Mouse (Mus musculus) CH12.LX (cell line): ENCODE measurements around the gene Peli1. TPM values are rescaled to one million over a fixed set of nuclear protein-coding genes. Genes with fewer than 3 reads are reported as not detected.
"Not testable (repeated sequence)": the region's sequence is repeated elsewhere in the genome, so short reads cannot be mapped to it uniquely, and the experiment has no call there.

Source experiments
- DNase-seq: peaks from one replicate; pipeline ENCODE4 v3.0.0-alpha.2; 2013; ENCODE audit errors: extremely low read depth
- H3K27ac ChIP-seq: 2 replicates; pipeline ENCODE4 v1.5.1; 2012; ENCODE audit warnings: low read depth, mild to moderate bottlenecking, control low read depth, moderate library complexity; ENCODE audit not compliant: insufficient read depth
- H3K27me3 ChIP-seq: replicated peaks from 2 replicates; pipeline ENCODE3; 2012; ENCODE audit warnings: inconsistent platforms
- H3K36me3 ChIP-seq, 2 experiments: replicated peaks in 1 of 2; 2 replicates each; pipeline versions ENCODE3 to v1.6.1; 2012; ENCODE audit warnings: inconsistent platforms in 1 of 2, low read length in 1 of 2, mild to moderate bottlenecking in 1 of 2, mixed read lengths in 1 of 2, moderate library complexity in 1 of 2; ENCODE audit not compliant: control insufficient read depth in 1 of 2, insufficient read depth in 1 of 2
- H3K4me1 ChIP-seq, 2 experiments: 2 replicates each; pipeline ENCODE4 v1.6.1; 2012; ENCODE audit warnings: inconsistent platforms in 1 of 2, moderate library complexity in 1 of 2; ENCODE audit not compliant: insufficient read depth in 2 of 2, control insufficient read depth in 1 of 2
- H3K4me2 ChIP-seq: 2 replicates; pipeline ENCODE4 v1.6.1; 2012; ENCODE audit warnings: low read depth, mild to moderate bottlenecking, control low read depth; ENCODE audit not compliant: poor library complexity, insufficient read depth, severe bottlenecking
- H3K4me3 ChIP-seq, 3 experiments: fragments of 150-350 bp in 1 of 3; sonication (generic) in 1 of 3; replicated peaks in 1 of 3; 2 replicates each; pipeline versions ENCODE3 to v1.5.1; 2011 to 2012; ENCODE audit warnings: low read depth in 2 of 3, low read length in 2 of 3, mild to moderate bottlenecking in 2 of 3, moderate library complexity in 2 of 3, control low read depth in 1 of 3, improper control_type of control experiment in 1 of 3, inconsistent platforms in 1 of 3, mixed read lengths in 1 of 3; ENCODE audit not compliant: poor library complexity in 1 of 3
- H3K79me2 ChIP-seq: replicated peaks from 2 replicates; pipeline ENCODE4 v1.6.1; 2012; ENCODE audit warnings: mild to moderate bottlenecking, moderate library complexity; ENCODE audit not compliant: control insufficient read depth, poor library complexity, insufficient read depth, severe bottlenecking; ENCODE audit errors: extremely low read depth
- H3K9ac ChIP-seq: 2 replicates; pipeline ENCODE4 v1.6.1; 2012; ENCODE audit warnings: low read depth, mild to moderate bottlenecking, control low read depth, moderate library complexity; ENCODE audit not compliant: insufficient read depth
- H3K9me3 ChIP-seq: replicated peaks from 2 replicates; pipeline ENCODE3; 2012; ENCODE audit warnings: low read length, inconsistent platforms, mixed read lengths
- ELF1 ChIP-seq: IDR thresholded peaks from 2 replicates; pipeline ENCODE4 v1.6.1; 2014; ENCODE audit warnings: low read depth, mild to moderate bottlenecking, inconsistent platforms, low read length, improper control_type of control experiment
- EP300 ChIP-seq: IDR thresholded peaks from 2 replicates; pipeline ENCODE4 v1.6.1; 2011; ENCODE audit warnings: low read length, improper control_type of control experiment
- ETS1 ChIP-seq: conservative IDR thresholded peaks from 2 replicates; pipeline ENCODE4 v1.6.1; 2012; ENCODE audit warnings: low read depth, mild to moderate bottlenecking, inconsistent platforms, low read length, improper control_type of control experiment, moderate library complexity
- GABPA ChIP-seq: IDR thresholded peaks from 2 replicates; pipeline ENCODE4 v1.6.1; 2012; ENCODE audit warnings: low read depth, low read length, improper control_type of control experiment, inconsistent platforms; ENCODE audit not compliant: insufficient replicate concordance
- IRF4 ChIP-seq: IDR thresholded peaks from 2 replicates; pipeline ENCODE4 v1.6.1; 2014; ENCODE audit warnings: low read depth, mild to moderate bottlenecking, inconsistent platforms, low read length, improper control_type of control experiment
- JUN ChIP-seq: IDR thresholded peaks from 2 replicates; pipeline ENCODE4 v1.6.1; 2011; ENCODE audit warnings: low read depth, mild to moderate bottlenecking, low read length, improper control_type of control experiment, moderate library complexity; ENCODE audit not compliant: insufficient read depth
- JUND ChIP-seq: conservative IDR thresholded peaks from 2 replicates; pipeline ENCODE4 v1.6.1; 2011; ENCODE audit warnings: low read depth, low read length, improper control_type of control experiment
- KAT2A ChIP-seq: IDR thresholded peaks from 2 replicates; pipeline ENCODE4 v1.6.1; 2012; ENCODE audit warnings: low read length, improper control_type of control experiment, inconsistent platforms; ENCODE audit not compliant: insufficient replicate concordance
- MAFK ChIP-seq: IDR thresholded peaks from 2 replicates; pipeline ENCODE4 v1.6.1; 2011; ENCODE audit warnings: low read length, improper control_type of control experiment; ENCODE audit not compliant: insufficient replicate concordance
- MAX ChIP-seq: IDR thresholded peaks from 2 replicates; pipeline ENCODE4 v1.6.1; 2011; ENCODE audit warnings: low read length, improper control_type of control experiment
- MAZ ChIP-seq: IDR thresholded peaks from 2 replicates; pipeline ENCODE4 v1.6.1; 2012; ENCODE audit warnings: low read depth, mild to moderate bottlenecking, inconsistent platforms, low read length, improper control_type of control experiment, moderate library complexity
- MYC ChIP-seq: IDR thresholded peaks from 2 replicates; pipeline ENCODE4 v1.6.1; 2011; ENCODE audit warnings: low read depth, mild to moderate bottlenecking, improper control_type of control experiment, low read length
- NRF1 ChIP-seq: IDR thresholded peaks from 2 replicates; pipeline ENCODE4 v1.6.1; 2014; ENCODE audit warnings: low read depth, mild to moderate bottlenecking, inconsistent platforms, low read length, improper control_type of control experiment, moderate library complexity
- PAX5 ChIP-seq: IDR thresholded peaks from 2 replicates; pipeline ENCODE4 v1.6.1; 2012; ENCODE audit warnings: low read length, inconsistent platforms, mixed read lengths
- POLR2A ChIP-seq: IDR thresholded peaks from 2 replicates; pipeline ENCODE4 v1.6.1; 2011; ENCODE audit warnings: low read depth, mild to moderate bottlenecking, improper control_type of control experiment, low read length
- RAD21 ChIP-seq: IDR thresholded peaks from 2 replicates; pipeline ENCODE4 v1.6.1; 2011; ENCODE audit warnings: low read depth, mild to moderate bottlenecking, low read length, improper control_type of control experiment, moderate library complexity
- RCOR1 ChIP-seq: conservative IDR thresholded peaks from 2 replicates; pipeline ENCODE4 v1.6.1; 2012; ENCODE audit warnings: low read depth, mild to moderate bottlenecking, inconsistent platforms, low read length, improper control_type of control experiment
- SIN3A ChIP-seq: IDR thresholded peaks from 2 replicates; pipeline ENCODE4 v1.6.1; 2012; ENCODE audit warnings: low read length, improper control_type of control experiment, inconsistent platforms
- SMC3 ChIP-seq: IDR thresholded peaks from 2 replicates; pipeline ENCODE4 v1.6.1; 2011; ENCODE audit warnings: low read depth, low read length, improper control_type of control experiment
- TBP ChIP-seq: conservative IDR thresholded peaks from 2 replicates; pipeline ENCODE4 v1.6.1; 2011; ENCODE audit warnings: low read depth, low read length, improper control_type of control experiment
- TCF12 ChIP-seq: IDR thresholded peaks from 2 replicates; pipeline ENCODE4 v1.6.1; 2014; ENCODE audit warnings: low read depth, mild to moderate bottlenecking, inconsistent platforms, low read length, improper control_type of control experiment
- ZNF384 ChIP-seq: IDR thresholded peaks from 2 replicates; pipeline ENCODE4 v1.6.1; 2012; ENCODE audit warnings: low read depth, low read length, improper control_type of control experiment, inconsistent platforms
- dilution Hi-C: fragments of 300-500 bp; cut with MboI; formaldehyde crosslinking; loops from 2 replicates; pipeline ENCODE4 v1.14.3; 2020; ENCODE audit warnings: low sequenced_read_pairs; ENCODE audit not compliant: extremely low pct_unique_long_range_greater_than_20kb, extremely low pct_ligation_motif_present
- in situ Hi-C: fragments of 300-500 bp; cut with MboI; formaldehyde crosslinking; loops from 3 replicates; pipeline ENCODE4 v1.14.3; 2019; ENCODE audit warnings: low sequenced_read_pairs, low pct_ligation_motif_present, low pct_unique_long_range_greater_than_20kb, mixed read lengths
- polyA plus RNA-seq: library from polyadenylated mRNA; unstranded; fragments of >175 nt; gene quantifications from 2 replicates; pipeline ENCODE4 v1.2.1, GENCODE M21; 2012; ENCODE audit warnings: low read depth; ENCODE audit not compliant: insufficient read length
- total RNA-seq, 2 experiments: library from RNA; depleted of rRNA; stranded (reverse); fragments of 300-350 nt in 1 of 2; fragments of >200 nt in 1 of 2; gene quantifications; 2 replicates each; pipeline ENCODE4 v1.2.3; 2012 to 2014

The Peli1 gene
- total and polyA plus RNA-seq, 3 experiments, result 6.7 to 25.9 (median 14.8) TPM

GRCm38 (mm10) chr11:21178998-21179645 lies 88.0 kb downstream of the Peli1 start:
- dilution Hi-C loops, result no loop called here
- Histone ChIP-seq H3K27ac (peak overlapping the region; percentile 15; the same call in 1 of the 2 replicates), H3K4me1 (peaks cover 17 to 65% of the 10 kb centered on the region in 2 experiments), H3K9me3 (no peaks in the 10 kb centered on the region), H3K4me3 (no peak overlapping the region), H3K79me2 (no peaks in the 10 kb centered on the region), H3K36me3 (no peaks in the 10 kb centered on the region), H3K9ac (peak overlapping the region; percentile 32), H3K4me2 (peak overlapping the region; percentile 96), H3K27me3 (no peaks in the 10 kb centered on the region)
- TF ChIP-seq MAFK (peak; percentile 83), RCOR1 (no peak), ZNF384 (peak; percentile 83), TBP (peak; percentile 67; the same call in 1 of the 2 replicates), MAX (no peak), ETS1 (peak; percentile 27; the same call in 1 of the 2 replicates)
- in situ Hi-C loops, result loop anchor here (5.0 to 25.0 kb wide), 4 partner anchors 262 to 717 kb away; no protein-coding TSS in a partner anchor
- DNase-seq, result no peak

GRCm38 (mm10) chr11:21179873-21180272 lies 88.8 kb downstream of the Peli1 start:
- H3K4me2 ChIP-seq, result peak overlapping the region; percentile 96
- peaks cover 13 to 58% of the 10 kb centered on the region in 2 experiments for H3K4me1 ChIP-seq
- H3K9me3 ChIP-seq, H3K36me3 ChIP-seq, DNase-seq, H3K9ac ChIP-seq, H3K27me3 ChIP-seq, H3K79me2 ChIP-seq, H3K4me3 ChIP-seq, dilution Hi-C loops: not testable (repeated sequence)
- peak overlapping the region; percentile 51; the same call in 1 of the 2 replicates for H3K27ac ChIP-seq
- in situ Hi-C loops, result loop anchor here (5.0 to 25.0 kb wide), 4 partner anchors 263 to 718 kb away; no protein-coding TSS in a partner anchor
- TF ChIP-seq ZNF384 (peak; percentile 81), IRF4 (0 out of 2 replicates have a peak, but pooled peaks have one; percentile 22)

GRCm38 (mm10) chr11:21180650-21181049 lies 89.6 kb downstream of the Peli1 start:
- Histone ChIP-seq H3K9me3 (peaks cover 3% of the 10 kb centered on the region), H3K4me3 (no peak overlapping the region), H3K36me3 (no peaks in the 10 kb centered on the region), H3K27ac (peak overlapping the region; percentile 49), H3K4me1 (peaks cover 11 to 55% of the 10 kb centered on the region in 2 experiments), H3K9ac (no peak overlapping the region; the same call in 1 of the 2 replicates), H3K4me2 (peak overlapping the region; percentile 72; the same call in 1 of the 2 replicates), H3K27me3 (no peaks in the 10 kb centered on the region), H3K79me2 (no peaks in the 10 kb centered on the region)
- dilution Hi-C loops (no loop called here), in situ Hi-C loops (loop anchor here (25.0 kb wide), 1 partner anchor 718 kb away; no protein-coding TSS in a partner anchor)
- DNase-seq, result peak; percentile 74
- TF ChIP-seq JUND (peak; percentile 64), MAFK (0 out of 2 replicates have a peak, but pooled peaks have one; percentile 17), RAD21 (peak; percentile 8), NRF1 (no peak), MYC (no peak), EP300 (peak; percentile 93), ELF1 (peak; percentile 68; the same call in 1 of the 2 replicates), MAZ (0 out of 2 replicates have a peak, but pooled peaks have one; percentile 25), ETS1 (peak; percentile 77), IRF4 (peak; percentile 56; the same call in 1 of the 2 replicates), POLR2A (0 out of 2 replicates have a peak, but pooled peaks have one; percentile 25), GABPA (no peak), TCF12 (peak; percentile 92), JUN (0 out of 2 replicates have a peak, but pooled peaks have one; percentile 36), SMC3 (no peak), TBP (0 out of 2 replicates have a peak, but pooled peaks have one; percentile 12), SIN3A (0 out of 2 replicates have a peak, but pooled peaks have one; percentile 9), KAT2A (no peak), PAX5 (no peak)
